Mouse (Mus musculus) induced T-regulatory cell, adult 2 months (primary cell): ENCODE measurements around the gene Gm26657.

ENCODE experiments used
- DNase-seq: peaks from one replicate; pipeline ENCODE4 v3.0.0-alpha.2; 2012; ENCODE audit warnings: low read depth

Gene Gm26657

DNA sequence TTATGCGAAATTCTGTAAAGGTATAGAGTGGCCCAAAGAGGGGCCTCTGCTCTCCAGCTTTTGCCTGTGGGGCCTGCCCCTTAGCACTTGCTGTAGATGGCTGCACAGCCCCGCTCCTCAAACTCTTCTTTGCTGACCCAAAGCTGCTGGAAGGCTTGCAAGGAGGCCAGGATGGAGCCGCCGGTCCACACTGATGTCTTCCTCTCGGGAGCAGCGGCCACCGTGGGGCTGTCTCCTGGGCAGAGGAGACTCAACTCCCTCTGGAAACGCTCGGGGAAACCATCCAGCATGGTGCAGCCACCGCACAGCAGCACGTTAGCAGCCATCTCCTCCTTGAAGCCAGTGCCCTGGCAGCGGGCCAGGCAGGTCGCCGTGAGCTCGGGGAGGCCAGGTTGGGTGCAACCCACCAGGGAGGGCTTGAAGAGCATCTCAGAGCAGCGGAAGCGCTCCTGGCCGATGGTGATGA lies at the start of gene Gm26657:
TSS of gene Gm26657 (plus strand) at position 51 of the 466 bp plus-strand sequence.
- DNase-seq = no peak

DNA sequence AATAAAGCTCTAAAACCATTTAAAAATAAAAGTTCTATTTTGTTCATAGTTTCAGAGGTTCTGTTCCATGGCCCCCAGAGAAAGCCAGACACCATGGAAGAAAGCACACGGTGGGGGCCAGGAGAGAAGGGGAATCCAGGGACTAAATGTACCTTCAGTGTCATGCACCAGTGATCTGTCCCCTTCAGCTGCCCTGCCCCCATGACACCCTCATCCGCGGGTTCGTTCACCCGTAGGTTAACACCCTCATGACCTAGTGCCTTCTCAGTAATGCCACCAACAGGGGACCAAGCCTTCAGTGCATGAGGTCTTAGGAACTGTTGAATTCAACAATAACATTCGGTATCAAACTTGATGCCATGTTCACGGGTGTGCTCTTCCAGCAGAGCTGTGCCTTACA lies 43.5 kb upstream of the Gm26657 start:
- no peak for DNase-seq

DNA sequence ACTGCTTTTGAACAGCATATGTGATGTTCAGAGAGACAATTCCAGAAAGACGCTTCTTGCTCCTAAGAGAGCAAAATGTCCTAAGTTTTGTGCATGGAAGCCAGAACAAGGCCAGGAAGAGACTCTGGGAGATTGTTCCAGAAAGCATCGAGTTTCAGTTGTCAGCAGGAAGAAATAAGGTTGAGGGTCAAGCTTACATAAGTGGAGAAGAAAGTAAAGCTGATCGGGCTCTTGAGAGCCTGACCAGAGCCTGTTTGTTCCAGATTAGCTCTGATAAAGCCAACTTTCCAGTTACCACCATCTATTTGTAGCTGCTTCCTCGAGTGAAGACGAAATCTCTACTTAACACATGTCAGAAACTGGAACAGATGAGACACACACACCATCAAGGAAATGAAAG lies 41.2 kb upstream of the Gm26657 start:
- no peak for DNase-seq

DNA sequence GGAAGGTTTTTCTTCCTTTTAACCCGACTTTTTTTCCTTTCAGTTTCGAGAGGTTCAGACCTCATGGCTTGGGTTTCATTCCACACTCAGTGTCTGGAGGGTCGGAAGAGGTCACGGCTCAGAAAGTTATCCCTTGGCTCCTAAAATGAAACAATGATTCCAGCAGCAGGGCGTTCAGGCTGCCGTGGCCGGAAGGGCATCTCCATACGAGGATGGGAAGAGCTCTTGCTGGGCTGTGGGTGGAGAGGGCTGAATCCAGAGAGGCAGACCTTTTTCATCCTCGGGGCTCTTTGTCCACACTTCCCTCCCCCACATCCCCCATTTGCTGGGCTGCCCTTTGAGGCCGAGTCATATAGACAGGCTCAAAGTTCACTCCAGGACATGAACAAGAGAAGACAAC lies 37.6 kb upstream of the Gm26657 start:
- no peak for DNase-seq

DNA sequence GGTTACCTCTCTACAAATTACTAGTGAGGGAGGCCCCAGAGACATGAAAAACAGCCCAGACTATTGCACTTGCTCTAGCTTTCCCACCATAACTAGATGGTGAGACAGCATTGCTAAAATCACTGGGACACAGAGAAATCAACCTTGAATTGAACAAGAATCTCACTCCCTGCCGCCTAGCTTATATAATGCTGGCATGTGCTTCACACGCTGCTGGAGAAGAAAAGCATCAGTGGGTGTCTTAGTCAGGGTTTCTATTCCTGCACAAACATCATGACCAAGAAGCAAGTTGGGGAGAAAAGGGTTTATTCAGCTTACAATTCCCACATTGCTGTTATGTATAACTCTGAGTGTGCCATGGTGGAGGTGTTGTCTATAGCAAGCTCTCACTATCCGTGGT lies 26.7 kb upstream of the Gm26657 start:
- no peak for DNase-seq

DNA sequence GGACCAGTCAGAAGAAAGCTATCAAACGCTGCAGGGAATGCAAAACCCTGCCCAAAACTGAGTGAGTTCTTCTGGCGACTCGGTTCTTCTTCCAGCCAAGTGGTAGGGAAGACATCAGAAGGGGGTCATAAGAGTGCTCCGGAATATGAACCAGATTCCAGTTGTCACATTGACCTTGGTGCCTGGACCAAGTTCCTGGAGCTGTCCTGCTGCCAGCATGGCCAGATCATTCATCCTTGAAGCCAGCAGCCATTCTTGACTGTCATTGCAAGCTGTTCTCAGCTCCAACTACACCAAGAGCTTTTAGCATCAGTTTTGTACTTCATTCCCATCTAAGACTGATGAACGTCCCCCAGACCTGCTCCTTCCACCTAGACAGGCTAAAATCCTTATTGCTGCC lies 23.1 kb upstream of the Gm26657 start:
- no peak for DNase-seq

DNA sequence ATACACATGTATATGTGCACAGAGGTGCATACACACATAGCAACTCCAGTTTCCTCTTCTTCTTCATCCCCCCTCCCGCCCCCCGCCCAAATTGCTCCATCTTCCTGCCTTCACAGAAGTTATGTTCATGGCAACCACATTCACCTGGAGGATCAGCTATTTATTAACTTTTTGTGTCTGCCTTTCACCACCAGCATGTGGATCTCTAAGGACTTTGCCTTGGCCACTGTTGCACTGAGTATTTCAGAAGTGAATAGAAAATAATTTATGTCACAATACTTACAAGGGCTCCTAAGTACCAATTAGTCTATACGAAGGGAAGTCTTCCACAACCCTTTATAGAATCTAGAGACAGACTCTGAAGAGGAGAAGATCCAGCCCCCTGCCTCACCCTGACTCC lies 21.9 kb upstream of the Gm26657 start:
- DNase-seq = no peak

DNA sequence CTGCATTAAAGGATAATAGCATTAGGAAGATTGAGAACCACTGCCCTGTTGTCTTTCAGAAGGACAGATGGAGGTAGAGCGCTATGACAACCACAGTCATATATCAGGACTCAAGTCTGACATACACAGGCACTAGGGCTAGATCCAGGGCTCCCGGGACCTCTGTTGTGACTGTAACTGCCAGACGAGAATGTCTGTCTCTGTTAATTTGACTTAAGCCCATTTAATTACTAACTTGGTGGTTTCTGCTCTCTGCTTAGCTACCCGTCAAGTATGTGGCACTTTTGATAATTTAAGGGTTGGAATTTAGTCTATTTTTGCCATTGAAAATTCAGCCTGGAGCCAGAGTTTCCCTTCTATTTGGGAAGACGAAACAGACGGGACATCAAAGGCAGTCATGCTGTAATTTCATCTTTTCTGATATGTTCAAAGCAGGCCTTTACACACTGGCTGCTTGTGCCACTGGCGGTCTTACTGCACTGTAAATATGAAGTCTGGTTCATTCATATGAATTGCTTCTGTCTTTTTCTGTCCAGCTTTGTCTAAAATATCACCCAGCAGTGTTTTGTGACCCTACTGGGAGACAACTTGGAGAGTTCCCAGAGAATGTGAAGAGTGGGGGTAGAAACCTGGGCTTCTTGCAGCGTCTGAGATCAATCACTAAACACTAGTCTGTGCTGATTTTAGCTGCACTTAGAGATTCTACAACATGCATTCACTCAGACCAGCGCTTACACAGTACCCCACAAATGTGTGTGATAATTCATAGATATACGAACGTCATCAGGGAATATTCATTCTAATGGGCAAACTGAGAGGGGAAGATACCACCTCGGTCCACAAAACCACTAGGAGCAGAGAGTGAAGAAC lies 21.1 kb upstream of the Gm26657 start:
- DNase-seq = no peak

DNA sequence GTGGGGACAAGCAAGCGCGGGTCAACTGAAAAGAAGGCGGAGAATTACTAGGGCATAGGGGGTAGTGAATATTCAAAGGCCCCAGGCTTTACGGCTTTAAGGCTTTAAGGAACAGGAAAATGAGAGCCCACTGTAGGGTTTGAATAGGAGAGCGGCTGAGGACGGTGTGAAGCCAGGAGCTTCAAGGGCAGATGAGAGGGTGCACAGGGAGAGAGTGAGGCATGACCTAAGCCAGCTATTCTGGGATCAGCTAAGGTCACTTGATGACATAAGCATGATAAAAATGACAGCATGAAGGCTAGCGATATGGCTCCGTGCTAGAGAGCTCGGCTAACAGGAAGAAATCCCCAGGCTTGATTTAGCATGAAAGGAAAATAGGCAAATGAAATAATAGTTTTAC lies 20.4 kb upstream of the Gm26657 start:
- no peak for DNase-seq

DNA sequence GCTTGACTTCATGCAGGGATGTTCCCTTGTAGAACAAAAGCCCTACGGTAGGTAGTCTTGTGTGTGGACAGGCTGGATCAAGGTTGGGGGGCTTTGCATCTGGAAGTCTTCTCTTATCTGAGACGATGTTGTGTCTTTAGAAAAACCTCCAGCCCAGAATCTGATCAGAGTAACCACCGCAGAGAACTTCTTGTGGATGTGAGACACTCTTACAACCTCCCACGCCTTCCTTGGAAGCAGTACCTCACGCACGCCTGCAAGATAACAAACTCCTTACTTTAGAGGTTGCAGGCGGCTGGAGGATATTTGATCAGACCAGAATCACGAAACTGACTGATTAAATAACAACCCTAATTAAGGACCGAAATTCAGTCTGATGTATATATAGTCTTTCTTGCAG lies 19.5 kb upstream of the Gm26657 start:
- DNase-seq = no peak

DNA sequence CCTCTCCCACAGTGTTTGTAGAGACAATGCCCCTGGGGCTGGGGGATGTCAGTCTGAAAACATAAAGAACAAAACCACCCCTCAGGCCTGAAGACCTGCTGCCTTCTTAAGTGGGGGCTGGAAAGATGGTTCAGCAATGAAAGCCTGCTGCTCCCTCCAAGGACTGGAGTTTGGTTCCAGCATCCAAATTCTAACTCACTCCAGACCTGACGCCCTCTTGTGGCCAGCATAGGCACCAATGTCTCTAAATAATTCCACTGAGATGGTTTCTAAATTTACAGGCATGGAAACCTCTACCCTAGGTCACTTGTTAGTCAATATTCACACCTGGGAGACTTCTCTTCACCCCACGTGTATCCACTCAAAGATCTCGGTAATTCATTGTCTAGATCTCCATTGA lies 18.4 kb upstream of the Gm26657 start:
- peak; percentile 32 for DNase-seq

DNA sequence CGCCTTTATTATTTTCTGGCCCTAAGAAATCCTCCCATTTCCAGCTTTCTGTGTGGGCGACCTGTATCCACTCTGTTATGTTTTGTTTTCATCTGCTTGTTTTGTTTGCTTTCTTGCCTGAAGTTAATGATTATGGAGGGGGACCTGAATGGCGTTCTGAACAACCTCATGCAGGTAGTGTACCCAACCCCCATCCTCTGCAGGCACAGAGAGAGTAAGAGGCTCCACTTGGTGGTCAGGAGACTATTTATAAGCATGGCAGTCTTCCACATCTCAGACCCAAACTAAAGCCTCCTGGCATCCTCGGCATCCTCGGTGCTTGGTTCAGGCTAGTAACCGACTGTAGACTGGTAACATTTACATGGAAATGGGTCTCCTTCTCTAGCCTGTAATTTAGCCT lies 17.5 kb upstream of the Gm26657 start:
- no peak for DNase-seq

DNA sequence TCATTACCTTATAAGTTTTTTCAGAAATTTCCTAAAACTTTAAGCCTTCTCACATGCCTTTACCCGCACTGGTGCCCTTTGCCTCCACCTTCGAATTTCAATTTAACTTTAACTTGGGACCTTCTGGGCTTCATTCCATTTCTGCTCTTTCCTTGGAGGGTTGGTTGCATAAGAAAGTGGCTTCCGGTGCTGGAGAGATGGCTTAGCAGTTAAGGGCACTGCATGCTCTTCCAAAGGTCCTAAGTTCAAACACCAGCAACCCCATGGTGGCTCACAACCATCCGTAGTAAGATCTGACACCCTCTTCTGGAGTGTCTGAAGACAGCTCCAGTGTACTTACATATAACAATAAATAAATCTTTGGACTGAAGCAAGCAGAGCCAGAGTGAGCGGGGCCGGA lies 16.6 kb upstream of the Gm26657 start:
- no peak for DNase-seq

DNA sequence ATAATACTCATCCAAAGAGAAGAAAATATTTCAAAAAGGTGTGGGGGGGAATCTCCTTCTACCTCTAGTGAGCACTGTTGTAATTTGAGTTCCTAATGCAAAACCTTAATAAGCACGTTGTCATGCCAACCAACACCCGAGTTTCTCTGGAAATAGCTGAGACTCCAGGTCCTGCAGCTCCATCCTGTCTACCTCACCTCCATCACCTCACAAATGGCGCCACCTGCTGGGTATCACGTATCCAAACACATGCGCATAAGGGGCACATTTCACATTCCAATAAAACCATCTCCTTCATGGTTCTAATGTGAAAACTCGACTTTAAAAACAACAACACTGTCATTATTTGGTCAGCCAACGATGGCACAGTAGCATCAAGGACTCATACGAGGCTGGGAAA lies 14.0 kb upstream of the Gm26657 start:
- DNase-seq = peak; percentile 34

DNA sequence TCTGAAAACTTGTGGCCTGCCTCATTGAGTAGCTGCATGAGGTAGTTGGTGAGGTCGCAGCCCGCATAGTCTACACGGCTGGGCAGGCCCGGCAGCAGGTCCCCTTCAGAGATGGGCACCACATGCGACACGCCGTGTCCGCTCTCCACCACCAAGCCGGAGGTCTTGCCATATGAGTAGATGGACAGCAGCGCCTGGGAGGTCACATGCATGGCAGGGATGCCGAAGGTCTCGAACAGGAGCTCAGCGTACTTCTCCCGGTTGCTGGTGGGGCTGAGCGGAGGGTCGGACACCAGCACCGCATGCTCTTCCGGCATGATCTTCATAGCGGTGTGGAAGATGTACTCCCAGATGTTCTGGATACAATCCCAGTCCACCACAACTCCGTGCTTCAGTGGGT lies 741 bp downstream of the Gm26657 start:
- DNase-seq = no peak

DNA sequence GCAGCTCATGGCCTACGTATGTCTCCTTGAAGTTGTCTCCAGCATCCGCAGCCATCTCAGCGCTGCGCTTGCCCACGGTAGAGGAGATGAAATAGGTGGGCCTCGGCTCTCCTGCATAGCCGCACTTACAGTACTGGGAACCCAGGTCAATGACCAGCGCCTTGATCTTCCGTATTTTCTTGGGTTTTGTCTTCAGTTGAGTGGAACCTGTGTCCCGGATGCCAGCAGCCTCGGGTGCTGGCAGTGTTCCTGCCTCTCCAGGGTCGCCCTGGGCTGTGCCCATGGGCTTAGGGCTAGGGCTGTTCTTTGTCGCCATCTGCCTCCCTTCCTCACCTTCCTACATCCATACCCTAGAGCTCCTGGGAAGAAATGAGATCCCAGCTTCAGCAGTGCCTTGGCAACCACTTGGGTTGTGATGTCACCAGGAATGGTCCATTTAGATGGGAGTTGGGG lies 1.2 kb downstream of the Gm26657 start, which contains the start of gene Actl7b:
TSS of gene Actl7b (minus strand) at position 403 of the 453 bp plus-strand sequence.
- no peak for DNase-seq

DNA sequence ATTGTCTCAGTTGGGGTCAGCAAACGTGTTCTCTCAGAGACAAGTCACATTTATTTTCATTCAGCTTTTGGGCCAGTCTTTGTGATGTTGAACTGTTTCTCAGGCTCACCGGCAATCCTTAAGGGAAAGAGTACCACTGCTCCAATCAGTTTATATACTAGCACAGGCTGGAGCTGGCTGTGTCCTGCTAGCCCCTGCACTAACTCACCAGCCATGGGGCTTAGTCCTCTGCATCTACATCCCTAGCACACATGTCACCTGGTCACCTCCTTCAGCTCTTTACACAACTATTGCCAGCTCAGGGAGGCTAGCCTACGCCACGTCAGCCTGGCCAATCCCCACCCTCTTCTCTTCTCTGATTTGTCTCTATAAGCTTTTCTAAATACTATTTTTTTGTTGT lies 2.8 kb downstream of the Gm26657 start:
- no peak for DNase-seq

DNA sequence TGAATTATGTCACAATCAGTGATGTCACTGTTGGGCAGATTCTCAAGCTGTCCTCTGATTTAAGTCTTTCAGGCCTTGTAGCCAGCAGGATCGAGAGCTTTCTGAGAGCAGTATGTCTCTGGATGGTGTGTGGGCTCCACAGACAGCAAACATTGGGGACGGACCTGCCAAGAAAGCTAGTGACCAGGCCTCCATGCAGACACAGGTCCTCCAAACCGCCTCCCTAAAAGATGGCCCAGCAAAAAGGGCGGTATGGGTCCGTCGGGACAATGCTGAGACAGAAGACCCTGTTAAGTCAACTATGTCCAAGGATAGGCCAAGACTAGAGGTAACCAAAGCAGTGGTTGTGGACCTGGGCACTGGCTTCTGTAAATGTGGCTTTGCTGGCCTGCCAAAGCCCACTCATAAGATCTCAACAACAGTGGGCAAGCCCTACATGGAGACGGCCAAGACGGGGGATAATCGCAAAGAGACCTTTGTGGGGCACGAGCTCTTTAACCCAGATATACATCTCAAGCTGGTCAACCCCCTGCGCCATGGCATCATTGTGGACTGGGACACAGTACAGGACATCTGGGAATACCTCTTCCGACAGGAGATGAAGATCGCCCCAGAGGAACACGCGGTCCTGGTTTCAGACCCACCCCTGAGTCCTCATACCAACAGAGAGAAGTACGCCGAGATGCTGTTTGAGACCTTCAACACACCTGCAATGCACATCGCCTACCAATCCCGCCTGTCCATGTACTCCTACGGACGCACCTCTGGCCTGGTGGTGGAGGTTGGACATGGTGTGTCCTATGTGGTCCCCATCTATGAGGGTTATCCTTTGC lies 3.7 kb downstream of the Gm26657 start, which contains the start of gene Actl7a:
TSS of gene Actl7a (plus strand) at position 51 of the 833 bp plus-strand sequence.
- DNase-seq = no peak

DNA sequence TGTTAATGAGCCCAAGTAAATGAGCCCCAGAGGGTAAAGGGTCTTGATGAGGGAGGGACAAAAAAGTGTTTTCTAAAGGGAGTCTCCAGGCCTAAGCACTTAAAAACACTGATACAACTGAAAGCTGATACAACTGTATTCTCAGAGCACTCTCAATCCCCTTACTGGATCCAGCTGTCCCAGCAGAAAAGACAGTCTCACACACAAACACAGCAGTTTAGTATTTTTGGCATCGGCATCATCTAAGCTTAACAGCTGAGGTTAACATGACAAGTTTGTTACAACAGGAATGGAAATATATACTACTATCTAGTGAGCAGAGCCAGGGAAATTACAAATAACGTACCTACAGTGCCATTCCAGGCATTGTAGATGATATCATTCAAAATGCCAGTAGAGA lies 6.5 kb downstream of the Gm26657 start:
- no peak for DNase-seq

DNA sequence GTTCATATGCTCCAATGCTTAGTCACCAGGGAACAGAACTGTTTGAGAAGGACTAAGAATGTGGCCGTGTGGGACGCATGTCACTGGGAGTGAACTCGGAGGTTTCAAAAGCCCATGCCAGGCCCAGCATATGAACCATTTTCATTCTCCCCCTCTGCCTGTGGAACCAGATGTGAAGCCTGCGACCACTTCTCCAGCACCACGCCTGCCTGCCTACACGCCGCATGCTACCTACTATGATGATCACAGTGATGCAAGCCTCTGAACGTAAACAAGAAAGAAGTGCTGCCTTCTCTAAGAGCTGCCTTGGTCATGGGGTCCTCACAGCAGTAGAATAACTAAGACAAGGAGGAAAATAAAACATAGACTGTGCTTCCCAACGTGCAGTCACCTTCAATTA lies 7.6 kb downstream of the Gm26657 start:
- no peak for DNase-seq

DNA sequence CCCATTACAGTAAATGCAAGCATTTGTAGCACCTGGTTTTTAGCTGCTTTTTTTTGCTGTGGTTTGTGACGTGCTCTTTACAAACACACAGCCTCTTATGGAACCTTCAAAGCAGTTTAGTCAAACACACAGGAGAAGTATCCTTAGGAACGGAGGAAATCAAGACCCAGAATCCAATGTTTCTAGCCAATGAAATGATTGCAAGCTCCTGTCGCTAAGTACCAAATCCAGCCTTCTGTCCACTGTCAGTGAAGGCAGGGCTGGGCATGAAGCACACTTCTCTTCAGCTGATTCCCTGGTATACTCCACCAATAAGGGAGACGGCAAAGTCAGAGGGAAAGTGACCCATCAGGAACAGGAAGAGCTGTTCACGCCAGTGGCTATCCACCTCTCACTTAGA lies 16.2 kb downstream of the Gm26657 start:
- no peak for DNase-seq

DNA sequence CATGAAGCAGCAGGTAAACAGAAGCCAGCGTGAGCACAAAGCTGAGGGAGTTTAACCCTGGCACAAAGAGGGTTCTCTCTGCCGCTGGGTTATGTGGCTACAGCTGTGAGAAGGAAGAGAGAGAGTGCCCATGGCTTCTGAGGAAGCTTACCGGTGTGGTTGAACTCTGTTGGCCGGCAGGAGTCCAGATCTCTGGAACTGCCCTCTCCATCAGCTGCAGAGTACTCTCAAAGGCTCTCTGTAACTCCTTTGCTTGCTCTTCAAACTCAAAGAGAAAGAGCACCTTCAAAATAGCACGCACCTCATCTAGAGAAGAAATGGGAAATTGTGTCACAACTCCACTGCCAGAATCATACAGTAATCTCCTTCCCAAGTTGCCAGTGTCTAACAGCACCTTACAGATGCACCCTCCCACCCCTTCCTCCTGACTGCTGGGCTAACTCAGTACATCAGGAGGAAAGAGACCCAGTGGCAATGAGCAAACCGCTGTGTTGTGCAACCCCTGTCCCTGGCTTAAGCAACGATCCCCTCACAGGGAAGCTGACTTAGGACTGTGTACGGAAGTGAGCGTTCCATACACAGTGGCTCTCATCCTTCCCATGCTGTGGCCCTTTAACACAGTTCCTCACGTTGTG lies 17.2 kb downstream of the Gm26657 start:
- DNase-seq = no peak
